Comparison of ENCODE assay signal across 15 mouse cellular contexts in the genomic region with DNA sequence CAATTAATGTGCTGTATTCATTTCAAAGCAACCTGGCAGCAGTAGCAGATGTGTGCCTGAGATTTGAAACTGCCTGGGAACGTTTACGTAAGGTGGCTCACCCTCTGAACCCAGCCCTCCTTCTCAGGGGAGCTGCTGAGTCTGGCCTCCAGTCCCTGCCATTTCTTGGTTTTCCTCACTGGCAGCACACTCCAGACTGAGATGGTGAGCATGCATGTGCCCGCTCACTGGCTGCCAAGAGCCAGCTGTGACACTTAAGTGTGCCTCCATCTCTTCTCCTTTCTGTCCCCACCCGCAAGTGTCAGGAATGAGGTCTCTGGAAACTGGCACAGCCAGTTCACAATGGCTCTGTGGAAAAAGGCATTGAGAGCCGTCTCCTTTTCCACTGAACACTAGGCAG.
DNase-seq lines count a peak whose midpoint lies in the region; ATAC-seq lines count a peak whose summit lies in the region.
"Had no signal": no experiment of that assay in that cellular context is flagged by ENCODE, and none has a peak within 500 bp of the region (broad histone marks: within the 10 kb centered on the region; RNA-seq: fewer than 3 reads in every experiment).

No protein-coding gene starts in this region.

- H3K36me3 ChIP-seq in heart, embryonic 13.5 days: peaks cover 5% of the 10 kb centered on the region; the same call in 1 of the 2 replicates
- H3K36me3 ChIP-seq: midbrain, embryonic 12.5 days; stomach, embryonic 15.5 days had no signal

- H3K27ac ChIP-seq in heart, embryonic 13.5 days (replicated peaks): peak overlapping the region; percentile 85
- H3K27ac ChIP-seq: embryonic facial prominence, embryonic 12.5 days; liver, embryonic 12.5 days; midbrain, embryonic 12.5 days; stomach, embryonic 15.5 days had no signal

- DNase-seq in cerebellum, adult 9-11 months: peak; percentile 55
- no peak for DNase-seq in cerebellum, adult 8-10 months
- DNase-seq in heart, adult 11 months: peak; percentile 93
- DNase-seq in heart, postnatal 36 days: no peak
- peak; percentile 39 for DNase-seq in brain, adult 2 months (ENCODE audit: low read depth, low spot score)
- no peak for DNase-seq in thymus, postnatal 0 days (ENCODE audit: low spot score)
- DNase-seq in left cerebral cortex, adult 8-10 months (ENCODE audit: low spot score in 2 of 2): no peak
- DNase-seq: adrenal gland, postnatal 25 days; thymus, postnatal 14 days had no signal

- H3K4me3 ChIP-seq in heart, embryonic 13.5 days: no peak overlapping the region
- H3K4me3 ChIP-seq: embryonic facial prominence, embryonic 12.5 days; liver, embryonic 12.5 days; midbrain, embryonic 12.5 days; stomach, embryonic 15.5 days had no signal

- H3K4me2 ChIP-seq in heart, embryonic 13.5 days: no peak overlapping the region
- H3K4me2 ChIP-seq: embryonic facial prominence, embryonic 12.5 days; liver, embryonic 12.5 days; midbrain, embryonic 12.5 days; stomach, embryonic 15.5 days had no signal

- H3K27me3 ChIP-seq in heart, embryonic 13.5 days (replicated peaks): no peaks in the 10 kb centered on the region
- H3K27me3 ChIP-seq: embryonic facial prominence, embryonic 12.5 days; liver, embryonic 12.5 days; midbrain, embryonic 12.5 days; stomach, embryonic 15.5 days had no signal

- no peak for ATAC-seq in heart, embryonic 13.5 days (ENCODE audit: extremely low read depth, insufficient number of reproducible peaks, low FRiP score, low TSS enrichment)
- ATAC-seq: liver, embryonic 12.5 days; lung, postnatal 0 days had no signal

- intact Hi-C loops in heart, postnatal 36 days (cut with DNase I): loop anchor here (2.0 to 5.0 kb wide), 2 partner anchors 117 to 179 kb away; no protein-coding TSS in a partner anchor

- no peak overlapping the region for H3K9ac ChIP-seq in heart, embryonic 13.5 days
- H3K9ac ChIP-seq: embryonic facial prominence, embryonic 12.5 days; liver, embryonic 12.5 days; midbrain, embryonic 12.5 days; stomach, embryonic 15.5 days had no signal

- peaks cover 74% of the 10 kb centered on the region for H3K4me1 ChIP-seq in heart, embryonic 13.5 days

- WGBS in heart, embryonic 13.5 days: 55% methylated on average over 5 of the region's 5 CpGs

- no peaks in the 10 kb centered on the region for H3K9me3 ChIP-seq in heart, embryonic 13.5 days
- H3K9me3 ChIP-seq: embryonic facial prominence, embryonic 12.5 days; liver, embryonic 12.5 days; midbrain, embryonic 12.5 days; stomach, embryonic 15.5 days had no signal

Comparison
In these comparisons a context has a peak if more than half of its experiments do, and no peak if none do; other contexts are left out.
1. DNase-seq: peak in cerebellum, adult 9-11 months (single experiment), heart, adult 11 months (single experiment) and brain, adult 2 months (single experiment); none in cerebellum, adult 8-10 months (single experiment), heart, postnatal 36 days (0 of 2), thymus, postnatal 0 days (single experiment) and left cerebral cortex, adult 8-10 months (0 of 2).